10 mouse cellular contexts compared by ENCODE assay signal in genomic region chr1:171631447-171631846, GRCm38 (mm10). TPM values are rescaled to one million over a fixed set of nuclear protein-coding genes. Genes with fewer than 3 reads are reported as not detected.
DNase-seq lines count a peak whose midpoint lies in the region; ATAC-seq and TF ChIP-seq lines count a peak whose summit lies in the region.
"Had no signal": no experiment of that assay in that cellular context is flagged by ENCODE, and none has a peak within 500 bp of the region (broad histone marks: within the 10 kb centered on the region; RNA-seq: fewer than 3 reads in every experiment).

No protein-coding gene starts in this region.

- DNase-seq in frontal cortex, postnatal 25 days (ENCODE audit: low spot score in 2 of 2): no peak
- DNase-seq in midbrain, postnatal 0 days (ENCODE audit: low spot score): peak; percentile 27
- DNase-seq in midbrain, embryonic 14.5 days: no peak
- peak; percentile 60 for DNase-seq in telencephalon, adult 2 months (ENCODE audit: low read depth, low spot score)
- DNase-seq in MN1 (ENCODE audit: low spot score): no peak
- no peak for DNase-seq in ovary, postnatal 10 days (ENCODE audit: low spot score)

- WGBS in midbrain, postnatal 0 days: 73% methylated on average over 2 of the region's 2 CpGs
- 75% methylated on average over 2 of the region's 2 CpGs for WGBS in midbrain, embryonic 14.5 days

- H3K27me3 ChIP-seq in midbrain, postnatal 0 days (ENCODE audit: insufficient read depth, low read length): no peaks in the 10 kb centered on the region
- no peaks in the 10 kb centered on the region for H3K27me3 ChIP-seq in midbrain, embryonic 14.5 days (ENCODE audit: control insufficient read depth, insufficient read depth, low read length)

- no peak overlapping the region for H3K27ac ChIP-seq in midbrain, postnatal 0 days (ENCODE audit: low read depth, low read length)
- H3K27ac ChIP-seq in midbrain, embryonic 14.5 days (replicated peaks; ENCODE audit: low read depth, low read length): no peak overlapping the region

- ATAC-seq in frontal cortex, adult (ENCODE audit: low TSS enrichment): peak; percentile 80
- no peak for ATAC-seq in midbrain, postnatal 0 days (ENCODE audit: low FRiP score)
- no peak for ATAC-seq in midbrain, embryonic 14.5 days (ENCODE audit: low FRiP score, low TSS enrichment)
- ATAC-seq in hematopoietic stem cell, adult 5-6 weeks (replicated peaks in 1 of 2; ENCODE audit: insufficient read depth in 1 of 2, low FRiP score in 2 of 2, low TSS enrichment in 1 of 2, low read depth in 1 of 2, poor library complexity in 2 of 2, severe bottlenecking in 2 of 2): peak; percentile 82 to 89

- no peaks in the 10 kb centered on the region for H3K9me3 ChIP-seq in midbrain, postnatal 0 days (ENCODE audit: low read length)
- H3K9me3 ChIP-seq in midbrain, embryonic 14.5 days (ENCODE audit: control insufficient read depth, low read length): no peaks in the 10 kb centered on the region

- H3K4me1 ChIP-seq in midbrain, postnatal 0 days (ENCODE audit: insufficient read depth, low read length): no peaks in the 10 kb centered on the region
- no peaks in the 10 kb centered on the region for H3K4me1 ChIP-seq in midbrain, embryonic 14.5 days (ENCODE audit: control insufficient read depth, insufficient read depth, low read length)

- no peak overlapping the region for H3K9ac ChIP-seq in midbrain, postnatal 0 days (replicated peaks; ENCODE audit: low read length, poor library complexity, severe bottlenecking)
- H3K9ac ChIP-seq in midbrain, embryonic 14.5 days (replicated peaks; ENCODE audit: low read length): no peak overlapping the region

- no peak overlapping the region for H3K4me2 ChIP-seq in midbrain, postnatal 0 days (ENCODE audit: low read depth, low read length, poor library complexity, severe bottlenecking)
- H3K4me2 ChIP-seq in midbrain, embryonic 14.5 days (ENCODE audit: low read length): no peak overlapping the region

- TF ChIP-seq CTCF in midbrain, postnatal 0 days (IDR thresholded peaks at IDR 0.05): no peak

- H3K36me3 ChIP-seq in midbrain, postnatal 0 days (ENCODE audit: insufficient read depth, low read length): no peaks in the 10 kb centered on the region
- no peaks in the 10 kb centered on the region for H3K36me3 ChIP-seq in midbrain, embryonic 14.5 days (ENCODE audit: control insufficient read depth, insufficient read depth, low read length)

- H3K4me3 ChIP-seq in midbrain, postnatal 0 days (ENCODE audit: low read depth, low read length): no peak overlapping the region
- no peak overlapping the region for H3K4me3 ChIP-seq in midbrain, embryonic 14.5 days (replicated peaks; ENCODE audit: low read depth, low read length)

RNA-seq across cellular contexts. Expression of gene Slamf7, which starts 21.4 kb away (rescaled TPM):
- not detected in 2 replicates for total RNA-seq in midbrain, postnatal 0 days (2014; rRNA removed)
- polyA plus RNA-seq in midbrain, postnatal 0 days (2015; fragmentation: Nextera tagmentation; extraction: Ambion mirVana): not detected in 2 replicates
- 0.24 TPM in 1 of 2 replicates, not detected in the other for polyA plus RNA-seq in midbrain, embryonic 14.5 days (2014; fragmentation: Nextera tagmentation; extraction: Ambion mirVana)
- total RNA-seq in hematopoietic stem cell, adult 5-6 weeks (2017): 1.9 and 2.3 TPM in 2 replicates
- polyA plus RNA-seq: limb, embryonic 11.5 days; neural tube, embryonic 11.5 days had no signal

RNA-seq across cellular contexts. Expression of gene Ly9, which starts 24.2 kb away (rescaled TPM):
- 0.19 and 0.66 TPM in 2 replicates for total RNA-seq in midbrain, postnatal 0 days (2014; rRNA removed)
- 0.21 TPM in 1 of 2 replicates, not detected in the other for polyA plus RNA-seq in midbrain, postnatal 0 days (2015; fragmentation: Nextera tagmentation; extraction: Ambion mirVana)
- polyA plus RNA-seq in midbrain, embryonic 14.5 days (2014; fragmentation: Nextera tagmentation; extraction: Ambion mirVana): not detected in 2 replicates
- total RNA-seq in hematopoietic stem cell, adult 5-6 weeks (2017): 35.9 and 41.0 TPM in 2 replicates
- polyA plus RNA-seq: limb, embryonic 11.5 days; neural tube, embryonic 11.5 days had no signal

RNA-seq across cellular contexts. Expression of gene Cd48, which starts 50.4 kb away (rescaled TPM):
- total RNA-seq in midbrain, postnatal 0 days (2014; rRNA removed): 0.77 and 1.1 TPM in 2 replicates
- 0.88 and 0.99 TPM in 2 replicates for polyA plus RNA-seq in midbrain, postnatal 0 days (2015; fragmentation: Nextera tagmentation; extraction: Ambion mirVana)
- polyA plus RNA-seq in midbrain, embryonic 14.5 days (2014; fragmentation: Nextera tagmentation; extraction: Ambion mirVana): 0.24 and 1.9 TPM in 2 replicates
- 60.5 and 99.3 TPM in 2 replicates for total RNA-seq in hematopoietic stem cell, adult 5-6 weeks (2017)

Comparison
In these comparisons a context has a peak if more than half of its experiments do, and no peak if none do; other contexts are left out.
1. DNase-seq: peak in midbrain, postnatal 0 days (single experiment) and telencephalon, adult 2 months (single experiment); none in frontal cortex, postnatal 25 days (0 of 2), midbrain, embryonic 14.5 days (single experiment), MN1 (single experiment) and ovary, postnatal 10 days (single experiment).
2. ATAC-seq: peak in frontal cortex, adult (single experiment) and hematopoietic stem cell, adult 5-6 weeks (2 of 2); none in midbrain, postnatal 0 days (single experiment) and midbrain, embryonic 14.5 days (single experiment).
3. RNA of gene Ly9, which starts 24.2 kb away (total RNA-seq): 35.9 to 41.0 TPM in hematopoietic stem cell, adult 5-6 weeks; 0.19 to 0.66 TPM in midbrain, postnatal 0 days; every median in the first group is over 10 times any median in the second.
4. RNA of gene Cd48, which starts 50.4 kb away (total RNA-seq): 60.5 to 99.3 TPM in hematopoietic stem cell, adult 5-6 weeks; 0.77 to 1.1 TPM in midbrain, postnatal 0 days; every median in the first group is over 10 times any median in the second.